Mouse (Mus musculus): ENCODE measurements at regions not wholly inside any gene's neighbourhood (a gene's known extent, or its start where the extent isn't known, plus 50 kb on each side); places are given as distances from the start of the nearest gene placed in this dataset.

GRCm38 (mm10) chr13:41704806-41705205 lies 99.1 kb downstream of the Tmem170b start:
- TF ChIP-seq CTCF (IDR thresholded peaks at IDR 0.05; ENCODE audit: insufficient read depth, low read depth, low read length): no peak
- no peak for TF ChIP-seq POLR2A (IDR thresholded peaks at IDR 0.05; ENCODE audit: insufficient read depth, low read depth, low read length)

All from olfactory bulb, adult 2 months (tissue).